Comparison of ENCODE assay signal across 8 mouse cellular contexts in the genomic region with DNA sequence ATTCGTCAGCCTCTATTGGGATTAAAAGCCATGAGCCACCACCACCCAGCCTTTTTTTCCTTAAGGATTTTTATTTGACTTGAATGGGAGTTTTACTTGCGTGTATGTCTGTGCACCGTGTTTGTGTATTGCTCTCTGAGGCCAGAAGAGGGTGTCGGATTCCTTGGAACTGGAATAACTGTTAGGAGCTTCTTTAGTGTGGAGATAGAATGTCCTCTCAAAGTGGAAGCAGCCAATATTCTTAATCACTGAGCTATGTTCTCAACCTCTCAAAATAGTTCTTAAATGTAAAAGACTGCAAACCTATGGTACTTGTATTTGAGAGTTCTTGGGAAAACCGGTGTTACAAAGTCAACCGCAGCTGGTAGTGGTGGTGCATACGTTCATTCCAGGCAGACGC. TPM values are rescaled to one million over a fixed set of nuclear protein-coding genes. Genes with fewer than 3 reads are reported as not detected.
DNase-seq lines count a peak whose midpoint lies in the region; ATAC-seq lines count a peak whose summit lies in the region.
"Had no signal": no experiment of that assay in that cellular context is flagged by ENCODE, and none has a peak within 500 bp of the region (broad histone marks: within the 10 kb centered on the region; RNA-seq: fewer than 3 reads in every experiment).

No protein-coding gene starts in this region.

- H3K4me3 ChIP-seq in embryonic facial prominence, embryonic 11.5 days (ENCODE audit: low read depth, low read length): peak overlapping the region; percentile 80
- H3K4me3 ChIP-seq in intestine, embryonic 16.5 days (ENCODE audit: low read length): peak overlapping the region; percentile 80

- H3K27me3 ChIP-seq in embryonic facial prominence, embryonic 11.5 days (ENCODE audit: control insufficient read depth, insufficient read depth, low read length): no peaks in the 10 kb centered on the region
- no peaks in the 10 kb centered on the region for H3K27me3 ChIP-seq in intestine, embryonic 16.5 days (replicated peaks; ENCODE audit: control insufficient read depth, insufficient read depth, low read length)

- WGBS in embryonic facial prominence, embryonic 11.5 days: 35% methylated on average over 8 of the region's 8 CpGs
- 32% methylated on average over 8 of the region's 8 CpGs for WGBS in intestine, embryonic 16.5 days

- H3K9me3 ChIP-seq in embryonic facial prominence, embryonic 11.5 days (replicated peaks; ENCODE audit: control insufficient read depth, low read length): no peaks in the 10 kb centered on the region
- H3K9me3 ChIP-seq in intestine, embryonic 16.5 days (ENCODE audit: control insufficient read depth, low read length): no peaks in the 10 kb centered on the region

- no peak overlapping the region for H3K9ac ChIP-seq in embryonic facial prominence, embryonic 11.5 days (replicated peaks; ENCODE audit: low read length)
- peak overlapping the region; percentile 89 for H3K9ac ChIP-seq in intestine, embryonic 16.5 days (ENCODE audit: low read depth, low read length)

- H3K4me2 ChIP-seq in embryonic facial prominence, embryonic 11.5 days (ENCODE audit: low read depth, low read length): peak overlapping the region; percentile 3; the same call in 1 of the 2 replicates
- H3K4me2 ChIP-seq in intestine, embryonic 16.5 days (ENCODE audit: low read depth, low read length): peak overlapping the region; percentile 52

- H3K4me1 ChIP-seq in embryonic facial prominence, embryonic 11.5 days (ENCODE audit: control insufficient read depth, insufficient read depth, low read length): no peaks in the 10 kb centered on the region
- peaks cover 9% of the 10 kb centered on the region for H3K4me1 ChIP-seq in intestine, embryonic 16.5 days (ENCODE audit: control insufficient read depth, insufficient read depth, low read length)

- 0 out of 2 replicates have a peak overlapping the region, but pooled peaks have one; percentile 95 for H3K27ac ChIP-seq in embryonic facial prominence, embryonic 11.5 days (replicated peaks; ENCODE audit: low read depth, low read length)
- H3K27ac ChIP-seq in intestine, embryonic 16.5 days (ENCODE audit: low read length): peak overlapping the region; percentile 98

- ATAC-seq in embryonic facial prominence, embryonic 11.5 days (replicated peaks; ENCODE audit: insufficient number of reproducible peaks, low FRiP score, low TSS enrichment, low read depth): no peak
- ATAC-seq in intestine, embryonic 16.5 days: no peak

- DNase-seq in ovary, postnatal 36 days (ENCODE audit: low spot score): peak; percentile 9
- DNase-seq in ovary, postnatal 14 days (ENCODE audit: low spot score): no peak
- peak; percentile 49 for DNase-seq in embryonic facial prominence, embryonic 11.5 days (ENCODE audit: low spot score)
- DNase-seq in lung, postnatal 25 days (ENCODE audit: low spot score): peak; percentile 10
- no peak for DNase-seq in frontal cortex, postnatal 36 days (ENCODE audit: low spot score in 2 of 2)
- no peak for DNase-seq in urinary bladder, adult 18-20 months (ENCODE audit: low spot score in 2 of 2)

- H3K36me3 ChIP-seq in embryonic facial prominence, embryonic 11.5 days (replicated peaks; ENCODE audit: control insufficient read depth, insufficient read depth, low read depth, low read length): no peaks in the 10 kb centered on the region; the same call in 1 of the 2 replicates
- H3K36me3 ChIP-seq in intestine, embryonic 16.5 days (ENCODE audit: control insufficient read depth, insufficient read depth, low read length): peaks cover 5% of the 10 kb centered on the region; the same call in 1 of the 2 replicates

RNA-seq across cellular contexts. Expression of gene Srcap, which starts 0.5 kb away (rescaled TPM):
- polyA plus RNA-seq in embryonic facial prominence, embryonic 11.5 days (2014; fragmentation: Nextera tagmentation; extraction: Ambion mirVana): 41.9 and 47.5 TPM in 2 replicates
- polyA plus RNA-seq in intestine, embryonic 16.5 days (2015; fragmentation: Nextera tagmentation; extraction: Ambion mirVana): 18.4 and 18.6 TPM in 2 replicates

RNA-seq across cellular contexts. Expression of gene Gm42715, which starts 8.1 kb away (rescaled TPM):
- 16.1 and 16.3 TPM in 2 replicates for polyA plus RNA-seq in embryonic facial prominence, embryonic 11.5 days (2014; fragmentation: Nextera tagmentation; extraction: Ambion mirVana)
- polyA plus RNA-seq in intestine, embryonic 16.5 days (2015; fragmentation: Nextera tagmentation; extraction: Ambion mirVana): 10.8 and 11.3 TPM in 2 replicates

RNA-seq across cellular contexts. Expression of gene Fbrs, which starts 32.2 kb away (rescaled TPM):
- 8.9 and 10.2 TPM in 2 replicates for polyA plus RNA-seq in embryonic facial prominence, embryonic 11.5 days (2014; fragmentation: Nextera tagmentation; extraction: Ambion mirVana)
- polyA plus RNA-seq in intestine, embryonic 16.5 days (2015; fragmentation: Nextera tagmentation; extraction: Ambion mirVana): 8.0 and 8.9 TPM in 2 replicates

RNA-seq across cellular contexts. Expression of gene Tmem265, which starts 49.9 kb away (rescaled TPM):
- polyA plus RNA-seq in embryonic facial prominence, embryonic 11.5 days (2014; fragmentation: Nextera tagmentation; extraction: Ambion mirVana): 4.8 and 5.7 TPM in 2 replicates
- 5.1 and 7.7 TPM in 2 replicates for polyA plus RNA-seq in intestine, embryonic 16.5 days (2015; fragmentation: Nextera tagmentation; extraction: Ambion mirVana)
- polyA plus RNA-seq: frontal cortex, adult 2 months had no signal

RNA-seq across cellular contexts. Expression of gene Prr14, which starts 51.8 kb away (rescaled TPM):
- polyA plus RNA-seq in embryonic facial prominence, embryonic 11.5 days (2014; fragmentation: Nextera tagmentation; extraction: Ambion mirVana): 54.8 and 58.5 TPM in 2 replicates
- polyA plus RNA-seq in intestine, embryonic 16.5 days (2015; fragmentation: Nextera tagmentation; extraction: Ambion mirVana): 36.2 and 39.8 TPM in 2 replicates

Comparison
In these comparisons a context has a peak if more than half of its experiments do, and no peak if none do; other contexts are left out.
1. DNase-seq: peak in ovary, postnatal 36 days (single experiment), embryonic facial prominence, embryonic 11.5 days (single experiment) and lung, postnatal 25 days (single experiment); none in ovary, postnatal 14 days (single experiment), frontal cortex, postnatal 36 days (0 of 2) and urinary bladder, adult 18-20 months (0 of 2).